Mouse (Mus musculus) T-helper 1 cell (primary cell): ENCODE measurements around the gene R3hdm2.

Experiments
- in situ Hi-C: fragments of 300-600 bp; cut with MboI, MseI; formaldehyde crosslinking; loops from one replicate; pipeline ENCODE4 v1.15.1; 2025; ENCODE audit warnings: high pct_unique_total_duplicates

Gene R3hdm2

GRCm38 (mm10) chr10:127380251-127380691 lies at the start of gene R3hdm2:
TSS of gene R3hdm2 (plus strand) at chr10:127380327.
- in situ Hi-C loops, result no loop called here

GRCm38 (mm10) chr10:127332211-127332874 lies 47.8 kb upstream of the R3hdm2 start:
- in situ Hi-C loops, result no loop called here

DNA sequence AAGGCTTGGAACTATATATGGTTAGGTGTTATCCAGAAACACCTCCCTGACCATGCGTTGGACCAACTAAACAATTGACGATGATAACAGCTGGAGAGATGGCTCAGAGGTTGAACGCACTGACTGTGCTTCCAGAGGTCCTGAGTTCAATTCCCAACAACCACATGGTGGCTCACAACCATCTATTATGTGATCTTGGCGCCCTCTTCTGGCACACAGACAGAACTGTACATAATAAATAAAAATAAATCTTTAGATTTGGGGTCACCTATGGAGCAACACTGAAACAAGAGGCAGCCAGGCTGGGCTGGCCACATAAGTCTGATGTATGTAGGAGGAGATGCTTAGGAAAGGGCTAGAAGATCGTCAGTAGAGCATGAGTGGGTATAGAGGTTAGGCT lies 47.0 kb upstream of the R3hdm2 start:
- in situ Hi-C loops, result no loop called here

DNA sequence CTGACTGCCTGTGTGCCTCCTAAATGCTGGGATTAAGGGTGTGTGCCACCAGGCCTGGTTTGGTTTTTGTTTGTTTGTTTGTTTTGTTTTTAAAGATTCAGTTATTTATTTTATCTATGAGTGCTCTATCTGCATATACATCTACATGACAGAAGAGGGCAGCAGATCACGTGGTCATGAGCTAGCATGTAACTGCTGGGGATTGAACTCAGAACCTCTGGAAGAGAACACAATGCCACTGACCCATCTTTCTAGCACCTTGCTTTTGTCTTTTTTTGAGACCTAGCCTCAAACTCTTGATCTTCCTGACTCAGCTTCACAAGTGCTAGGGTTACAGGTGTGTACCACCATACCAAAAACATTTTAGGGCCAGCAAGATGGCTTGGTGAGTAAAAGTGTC lies 44.9 kb upstream of the R3hdm2 start:
- in situ Hi-C loops, result no loop called here

GRCm38 (mm10) chr10:127336952-127337351 lies 43.2 kb upstream of the R3hdm2 start:
- in situ Hi-C loops, result no loop called here

GRCm38 (mm10) chr10:127337536-127338099 lies 42.5 kb upstream of the R3hdm2 start:
- in situ Hi-C loops, result no loop called here

GRCm38 (mm10) chr10:127338930-127339682 lies 41.0 kb upstream of the R3hdm2 start:
- in situ Hi-C loops, result no loop called here

DNA sequence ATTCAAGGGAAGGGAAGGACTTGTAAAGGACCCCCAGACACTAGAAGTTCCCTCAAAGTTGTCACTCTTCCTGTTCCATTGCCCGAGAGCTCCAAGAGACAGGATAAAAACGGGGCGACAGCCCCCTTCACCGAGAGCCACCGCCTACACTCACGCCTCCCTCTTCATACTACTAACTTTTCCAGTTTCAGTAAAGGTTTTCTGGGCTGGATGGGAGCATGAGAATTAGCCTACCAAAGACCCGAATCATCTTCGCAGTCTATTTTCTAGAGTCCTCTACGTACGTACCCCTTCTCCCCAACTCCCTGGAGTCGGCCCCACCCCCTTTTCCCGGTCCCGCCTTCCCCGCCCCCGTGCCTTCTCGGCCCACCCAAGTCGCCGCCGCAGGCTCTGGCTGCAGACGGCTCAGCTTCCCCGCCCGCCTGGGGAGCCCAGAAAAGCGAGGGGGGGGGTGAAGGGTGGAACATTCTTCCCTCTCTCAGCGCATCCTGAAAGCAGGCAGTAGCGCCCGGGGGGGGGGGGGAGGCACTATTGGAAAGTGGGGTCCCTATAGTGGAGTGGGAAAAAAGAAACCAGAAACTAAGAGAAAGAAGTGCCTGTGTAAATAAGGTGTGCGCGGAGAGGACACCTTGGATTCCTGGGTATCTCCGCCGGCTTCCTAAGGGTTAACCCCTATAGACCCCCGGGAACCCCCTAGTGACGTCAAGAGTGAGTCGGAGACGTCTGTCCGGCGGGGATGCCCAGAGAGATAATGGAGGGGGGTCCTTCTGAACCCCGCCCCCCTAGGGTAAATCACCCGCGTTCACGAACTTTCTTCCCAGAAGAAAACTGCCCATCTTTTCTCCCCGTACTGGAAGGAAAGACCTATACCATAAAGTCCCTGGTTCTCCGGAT lies 40.2 kb upstream of the R3hdm2 start:
- in situ Hi-C loops, result no loop called here

DNA sequence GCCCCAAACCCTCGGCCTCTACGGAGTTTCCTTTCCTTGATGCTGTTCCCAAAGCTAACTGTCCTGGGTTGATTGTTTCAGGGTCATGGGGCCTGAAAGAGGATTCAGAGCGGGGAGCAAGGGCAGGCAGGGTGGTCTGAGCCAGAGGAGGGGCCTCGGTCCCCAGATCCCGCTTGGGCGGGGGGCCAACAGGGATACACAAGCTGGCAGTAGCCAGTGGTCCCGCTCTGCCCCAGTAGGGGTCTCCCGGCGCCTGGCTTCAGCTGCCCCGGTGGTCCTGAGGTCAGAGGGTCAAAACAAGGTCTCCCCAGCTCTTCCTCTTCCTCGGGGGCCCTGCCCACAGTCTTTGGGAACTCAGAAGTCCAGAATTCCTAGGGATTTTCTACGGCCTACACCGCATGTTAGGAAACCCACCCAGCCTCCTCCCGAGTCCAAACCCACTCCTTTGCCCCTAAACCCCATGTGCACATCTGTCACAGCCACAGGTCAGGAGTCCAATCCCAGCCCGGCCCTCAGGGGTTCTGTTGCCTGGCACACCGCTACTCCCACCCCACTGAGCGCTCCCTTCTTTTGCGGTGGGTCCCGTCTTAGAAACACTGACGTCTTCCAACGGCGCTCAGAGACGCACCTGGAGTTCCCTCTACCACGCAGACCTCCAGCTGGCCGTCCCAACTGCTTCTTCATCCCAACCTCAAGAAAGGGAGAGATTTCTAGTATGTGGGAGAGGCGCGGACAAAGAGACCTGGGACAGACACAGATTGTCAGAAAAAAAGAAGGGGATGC lies 39.4 kb upstream of the R3hdm2 start:
- in situ Hi-C loops, result no loop called here

- in situ Hi-C loops, result no loop called here
Observed at GRCm38 (mm10) chr10:127341360-127341690, 38.8 kb upstream of the R3hdm2 start.

DNA sequence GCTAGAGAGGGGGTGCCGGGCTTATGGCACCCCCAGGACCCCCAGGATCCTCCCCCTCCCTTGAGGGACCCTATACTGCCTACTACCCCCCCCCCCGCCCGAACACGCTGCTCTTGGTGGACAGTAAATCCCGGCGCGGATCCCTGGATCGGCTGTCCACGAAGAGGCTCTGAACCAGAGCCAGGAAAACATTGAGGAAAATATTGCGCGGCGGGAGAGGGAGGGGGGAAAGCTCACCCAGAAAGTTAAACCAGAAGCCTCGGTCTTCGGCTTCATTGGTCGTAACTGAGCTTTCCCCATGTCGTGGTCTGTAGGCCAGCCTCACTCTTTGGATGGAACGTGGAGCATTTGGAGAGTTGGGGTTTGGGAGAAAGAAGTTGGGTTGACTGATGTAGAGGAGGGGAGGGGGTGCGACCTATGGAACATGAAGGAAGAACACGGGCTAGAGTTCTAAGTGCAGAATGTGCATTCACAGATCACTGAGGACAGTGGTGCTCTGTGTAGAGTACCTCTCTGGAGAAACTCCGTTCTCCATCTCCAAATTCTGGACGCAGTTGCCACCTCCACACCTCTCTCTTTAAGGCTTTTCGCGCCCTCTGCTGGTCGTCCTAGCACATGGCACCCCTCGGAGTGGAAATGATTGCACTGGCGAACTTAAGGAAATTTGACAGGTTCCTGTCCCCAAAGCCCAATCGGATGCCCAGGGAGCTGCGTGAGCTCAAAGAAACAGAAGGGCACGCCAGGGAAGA lies 38.1 kb upstream of the R3hdm2 start, which contains the start of gene Gli1:
Gene Gli1, minus strand, starts transcription at position 84 of the 749 bp plus-strand sequence.
- in situ Hi-C loops, result no loop called here

DNA sequence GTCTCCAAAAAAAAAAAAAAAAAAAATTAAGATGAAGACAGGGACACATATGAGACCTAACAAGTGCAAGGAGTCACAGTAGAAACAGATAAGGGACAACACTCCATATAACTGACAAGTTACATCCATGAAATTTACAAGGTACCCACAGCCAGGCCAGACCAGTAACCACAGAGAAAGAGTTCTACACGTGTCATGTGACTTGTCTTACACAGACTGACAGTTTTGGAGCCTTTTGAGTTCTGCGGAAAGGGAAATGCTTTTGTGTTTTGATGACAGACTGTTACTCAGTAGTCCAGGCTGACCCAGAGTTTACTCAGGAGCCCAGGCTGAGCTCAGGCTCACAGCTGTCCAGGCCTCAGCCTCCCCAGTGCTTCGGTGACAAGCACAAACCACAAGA lies 37.1 kb upstream of the R3hdm2 start:
- in situ Hi-C loops, result no loop called here

- in situ Hi-C loops, result no loop called here
Observed at GRCm38 (mm10) chr10:127346173-127346572, 34.0 kb upstream of the R3hdm2 start.

- in situ Hi-C loops, result no loop called here
Observed at GRCm38 (mm10) chr10:127348957-127349356, 31.2 kb upstream of the R3hdm2 start.

- in situ Hi-C loops, result no loop called here
Observed at GRCm38 (mm10) chr10:127349810-127350209, 30.3 kb upstream of the R3hdm2 start.

GRCm38 (mm10) chr10:127350594-127351284 lies 29.4 kb upstream of the R3hdm2 start:
- in situ Hi-C loops, result no loop called here

DNA sequence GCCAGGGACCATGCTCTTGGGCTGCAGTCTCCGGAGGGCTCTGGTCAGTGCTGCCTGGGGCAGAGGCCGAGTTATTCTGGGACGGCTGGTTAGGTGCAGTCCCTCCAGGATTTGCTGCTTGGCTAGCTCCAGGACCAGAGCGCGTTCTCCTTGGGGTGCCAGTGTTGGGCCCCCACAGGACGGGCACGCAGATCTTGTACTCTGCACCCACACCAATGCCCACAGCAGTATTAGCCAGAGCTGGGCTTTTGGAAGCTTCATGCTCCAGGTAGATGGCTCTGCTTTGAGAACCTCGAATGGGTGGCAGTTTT lies 28.9 kb upstream of the R3hdm2 start:
- in situ Hi-C loops, result no loop called here

DNA sequence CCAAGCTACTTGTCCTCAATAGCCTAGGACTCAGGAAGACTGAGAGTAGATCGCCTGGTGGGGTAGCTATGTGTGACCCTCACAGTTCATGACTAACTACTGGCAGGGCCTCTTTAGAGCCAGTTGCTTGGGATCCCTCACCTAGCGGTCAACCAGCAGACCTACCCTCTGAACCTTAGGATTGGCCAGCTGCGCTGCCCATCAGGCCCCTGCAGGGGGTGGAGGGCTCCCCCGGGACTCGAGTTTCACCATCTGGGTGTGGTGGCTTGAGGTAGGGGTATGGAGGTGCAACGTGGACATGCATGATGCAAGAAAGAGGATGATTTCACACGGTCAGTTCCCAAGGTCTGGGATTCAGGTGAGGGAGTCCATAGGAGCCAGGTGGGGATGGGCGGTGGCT lies 28.4 kb upstream of the R3hdm2 start:
- in situ Hi-C loops, result no loop called here

GRCm38 (mm10) chr10:127352187-127352586 lies 27.9 kb upstream of the R3hdm2 start:
- in situ Hi-C loops, result no loop called here

DNA sequence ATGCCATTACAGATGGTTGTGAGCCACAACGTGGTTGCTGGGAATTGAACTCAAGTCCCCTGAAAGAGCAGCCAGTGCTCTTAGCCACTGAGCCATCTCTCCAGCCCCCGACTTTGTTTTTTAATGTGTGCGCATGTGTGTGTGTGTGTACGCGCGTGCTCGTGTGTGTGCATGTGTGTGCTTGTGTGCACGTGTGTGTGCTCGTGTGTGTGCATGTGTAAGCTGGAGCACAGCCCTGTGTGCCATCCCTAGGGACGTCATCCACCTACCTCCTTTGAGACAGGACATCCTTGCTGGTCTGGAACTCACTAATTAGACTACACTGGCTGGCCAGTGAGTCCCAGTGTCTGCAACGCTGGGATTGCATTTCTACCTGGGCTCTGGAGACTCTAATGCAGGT lies 27.4 kb upstream of the R3hdm2 start:
- in situ Hi-C loops, result no loop called here
